Mouse (Mus musculus) T-helper 2 cell (primary cell): ENCODE data around the gene Cnot3.

Experiments used
- in situ Hi-C: fragments of 300-600 bp; cut with MboI, MseI; formaldehyde crosslinking; loops from one replicate; pipeline ENCODE4 v1.15.1; 2025; ENCODE audit warnings: high pct_unique_total_duplicates

Gene Cnot3

GRCm38 (mm10) chr7:3692987-3693808, 48.1 kb downstream of the Cnot3 start, which contains the start of gene Mboat7:
Gene Mboat7 (minus strand): TSS chr7:3693523.
- in situ Hi-C loops: loop anchor here (25.0 kb wide), 1 partner anchor 1369 kb away; the partner anchor contains the start of genes U2af2 and Zfp580

- in situ Hi-C loops: loop anchor here (25.0 kb wide), 1 partner anchor 1369 kb away; the partner anchor contains the start of genes U2af2 and Zfp580
These were observed 48.7 kb downstream of the Cnot3 start for GRCm38 (mm10) chr7:3693809-3694075.

GRCm38 (mm10) chr7:3694076-3694948, 49.2 kb downstream of the Cnot3 start:
- in situ Hi-C loops: loop anchor here (25.0 kb wide), 1 partner anchor 1368 kb away; the partner anchor contains the start of genes U2af2 and Zfp580

GRCm38 (mm10) chr7:3694949-3695305, 49.9 kb downstream of the Cnot3 start:
- in situ Hi-C loops: loop anchor here (5.0 to 25.0 kb wide), 2 partner anchors 43 to 1367 kb away; partner anchors contain the start of genes U2af2 and Zfp580

- in situ Hi-C loops: loop anchor here (5.0 to 25.0 kb wide), 2 partner anchors 46 to 1364 kb away; partner anchors contain the start of genes U2af2 and Zfp580
These were observed 53.4 kb downstream of the Cnot3 start for GRCm38 (mm10) chr7:3698471-3698870.

GRCm38 (mm10) chr7:3703148-3703878, 58.2 kb downstream of the Cnot3 start:
- in situ Hi-C loops: loop anchor here (25.0 kb wide), 1 partner anchor 434 kb away; the partner anchor contains the start of gene Leng8

- in situ Hi-C loops: loop anchor here (25.0 kb wide), 1 partner anchor 433 kb away; the partner anchor contains the start of gene Leng8
These were observed 58.9 kb downstream of the Cnot3 start, which contains the start of gene Rps9 for GRCm38 (mm10) chr7:3703879-3704441. Gene Rps9 (plus strand): TSS chr7:3703993.

- in situ Hi-C loops: loop anchor here (25.0 kb wide), 1 partner anchor 433 kb away; the partner anchor contains the start of gene Leng8
These were observed 59.4 kb downstream of the Cnot3 start for GRCm38 (mm10) chr7:3704475-3704874.

- in situ Hi-C loops: loop anchor here (25.0 kb wide), 1 partner anchor 432 kb away; the partner anchor contains the start of gene Leng8
These were observed 60.4 kb downstream of the Cnot3 start for GRCm38 (mm10) chr7:3705461-3705860.

- in situ Hi-C loops: loop anchor here (25.0 kb wide), 1 partner anchor 431 kb away; the partner anchor contains the start of gene Leng8
These were observed 60.8 kb downstream of the Cnot3 start for GRCm38 (mm10) chr7:3705911-3706310.

- in situ Hi-C loops: loop anchor here (25.0 kb wide), 1 partner anchor 431 kb away; the partner anchor contains the start of gene Leng8
These were observed 61.4 kb downstream of the Cnot3 start for GRCm38 (mm10) chr7:3706343-3706934.

- in situ Hi-C loops: loop anchor here (25.0 kb wide), 1 partner anchor 430 kb away; the partner anchor contains the start of gene Leng8
These were observed 62.0 kb downstream of the Cnot3 start for GRCm38 (mm10) chr7:3707027-3707426.

- in situ Hi-C loops: loop anchor here (25.0 kb wide), 1 partner anchor 430 kb away; the partner anchor contains the start of gene Leng8
These were observed 62.7 kb downstream of the Cnot3 start for GRCm38 (mm10) chr7:3707568-3708413.

GRCm38 (mm10) chr7:3708447-3708980, 63.4 kb downstream of the Cnot3 start:
- in situ Hi-C loops: loop anchor here (25.0 kb wide), 1 partner anchor 429 kb away; the partner anchor contains the start of gene Leng8

GRCm38 (mm10) chr7:3709000-3709399, 63.9 kb downstream of the Cnot3 start:
- in situ Hi-C loops: loop anchor here (25.0 kb wide), 1 partner anchor 428 kb away; the partner anchor contains the start of gene Leng8
